Mouse (Mus musculus): ENCODE results near the gene D16Ertd472e.

D16Ertd472e gene

GRCm38 (mm10) chr16:78490779-78491178, 85.7 kb downstream of the D16Ertd472e start:
- in situ Hi-C loops (cut with MboI; ENCODE audit: low sequenced_read_pairs) = no loop called here

Measured in CH12F3 (cell line).